Mouse (Mus musculus) skeletal muscle tissue, adult 2 months (tissue): ENCODE measurements around the gene Fkbp2.

ENCODE experiments used
- DNase-seq: peaks from one replicate; pipeline ENCODE4 v3.0.0-alpha.2; 2012; ENCODE audit warnings: low read depth, low spot score

Gene Fkbp2

GRCm38 (mm10) chr19:6971644-6972043, 8.7 kb downstream of the Fkbp2 start:
- no peak for DNase-seq

- no peak for DNase-seq
Observed at GRCm38 (mm10) chr19:6970460-6971085, 9.7 kb downstream of the Fkbp2 start.

GRCm38 (mm10) chr19:6969665-6970381, 10.5 kb downstream of the Fkbp2 start:
- DNase-seq = no peak

- no peak for DNase-seq
Observed at GRCm38 (mm10) chr19:6969291-6969664, 11.0 kb downstream of the Fkbp2 start.

GRCm38 (mm10) chr19:6968491-6969271, 11.6 kb downstream of the Fkbp2 start:
- no peak for DNase-seq

- no peak for DNase-seq
Observed at GRCm38 (mm10) chr19:6956461-6956860, 23.8 kb downstream of the Fkbp2 start.

GRCm38 (mm10) chr19:6955424-6955823, 24.9 kb downstream of the Fkbp2 start:
- DNase-seq = no peak

- DNase-seq = no peak
Observed at GRCm38 (mm10) chr19:6954046-6954445, 26.3 kb downstream of the Fkbp2 start.

- no peak for DNase-seq
Observed at GRCm38 (mm10) chr19:6952712-6953037, 27.6 kb downstream of the Fkbp2 start.

GRCm38 (mm10) chr19:6951994-6952711, 28.1 kb downstream of the Fkbp2 start:
- DNase-seq = peak; percentile 87

GRCm38 (mm10) chr19:6951381-6951968, 28.8 kb downstream of the Fkbp2 start:
- peak; percentile 94 for DNase-seq

GRCm38 (mm10) chr19:6950613-6951153, 29.6 kb downstream of the Fkbp2 start:
- peak; percentile 51 for DNase-seq

- DNase-seq = no peak
Observed at GRCm38 (mm10) chr19:6949951-6950350, 30.4 kb downstream of the Fkbp2 start.

- no peak for DNase-seq
Observed at GRCm38 (mm10) chr19:6949532-6949931, 30.8 kb downstream of the Fkbp2 start.

- no peak for DNase-seq
Observed at GRCm38 (mm10) chr19:6948186-6948585, 32.1 kb downstream of the Fkbp2 start.

GRCm38 (mm10) chr19:6947742-6948141, 32.6 kb downstream of the Fkbp2 start:
- no peak for DNase-seq

GRCm38 (mm10) chr19:6943709-6944108, 36.6 kb downstream of the Fkbp2 start:
- no peak for DNase-seq

- DNase-seq = no peak
Observed at GRCm38 (mm10) chr19:6942764-6943163, 37.5 kb downstream of the Fkbp2 start.

- DNase-seq = peak; percentile 90
Observed at GRCm38 (mm10) chr19:6942249-6942691, 38.0 kb downstream of the Fkbp2 start, which contains the start of gene Gpr137. TSS of gene Gpr137 (minus strand) at chr19:6942480.

GRCm38 (mm10) chr19:6941372-6942248, 38.7 kb downstream of the Fkbp2 start, which contains the start of gene Bad:
TSS of gene Bad (plus strand) at chr19:6941861.
- peak; percentile 95 for DNase-seq
